Mouse (Mus musculus): ENCODE measurements around the gene Apoo.

- TF ChIP-seq CTCF (IDR thresholded peaks at IDR 0.05; ENCODE audit: low read depth), result no peak
- TF ChIP-seq EP300 (IDR thresholded peaks at IDR 0.05; ENCODE audit: low read depth), result no peak
Observed at GRCm38 (mm10) chrX:94408975-94409374, 42.1 kb downstream of the Apoo start.

Measured in liver, postnatal 0 days (tissue).